Mouse (Mus musculus): ENCODE data around the gene Nnat.
"Not testable (repeated sequence)": the region's sequence is repeated elsewhere in the genome, so short reads cannot be mapped to it uniquely, and the experiment has no call there.

Nnat gene

DNA sequence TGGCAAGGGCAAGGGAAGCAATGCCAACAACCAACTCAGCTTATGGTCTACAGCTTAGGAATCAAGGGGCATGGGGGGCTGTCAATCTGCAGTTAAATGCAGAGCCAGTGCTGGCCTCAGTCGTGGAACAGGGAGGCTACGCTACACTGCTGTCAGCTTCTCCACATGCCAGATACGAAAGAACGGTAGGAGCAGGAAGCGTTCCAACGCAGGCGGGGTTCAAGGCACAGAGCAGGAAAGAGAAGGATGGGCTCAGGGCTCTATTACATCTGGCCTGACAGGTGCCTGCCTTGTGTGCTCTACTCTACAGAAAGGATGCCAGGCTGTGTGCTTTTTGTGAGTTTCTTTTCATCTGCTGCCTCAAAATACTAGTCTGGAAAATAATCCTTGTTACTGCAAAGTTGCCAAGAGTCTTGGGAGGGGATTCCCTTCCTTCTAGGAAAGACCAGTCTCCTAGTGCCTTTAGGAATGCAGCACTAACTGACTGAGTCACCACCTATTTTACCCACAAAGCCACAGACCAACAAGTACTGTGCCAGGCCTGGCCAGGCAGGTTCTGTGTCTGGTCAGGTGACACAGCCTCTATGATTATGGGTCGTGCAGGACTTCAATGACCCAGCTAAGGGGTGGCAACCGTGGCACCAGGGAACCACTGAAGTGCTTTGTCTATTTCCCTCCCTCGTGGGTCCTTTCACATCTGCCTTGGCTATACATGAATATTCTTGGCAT, 7.6 kb upstream of the Nnat start:
- no peak for DNase-seq

DNA sequence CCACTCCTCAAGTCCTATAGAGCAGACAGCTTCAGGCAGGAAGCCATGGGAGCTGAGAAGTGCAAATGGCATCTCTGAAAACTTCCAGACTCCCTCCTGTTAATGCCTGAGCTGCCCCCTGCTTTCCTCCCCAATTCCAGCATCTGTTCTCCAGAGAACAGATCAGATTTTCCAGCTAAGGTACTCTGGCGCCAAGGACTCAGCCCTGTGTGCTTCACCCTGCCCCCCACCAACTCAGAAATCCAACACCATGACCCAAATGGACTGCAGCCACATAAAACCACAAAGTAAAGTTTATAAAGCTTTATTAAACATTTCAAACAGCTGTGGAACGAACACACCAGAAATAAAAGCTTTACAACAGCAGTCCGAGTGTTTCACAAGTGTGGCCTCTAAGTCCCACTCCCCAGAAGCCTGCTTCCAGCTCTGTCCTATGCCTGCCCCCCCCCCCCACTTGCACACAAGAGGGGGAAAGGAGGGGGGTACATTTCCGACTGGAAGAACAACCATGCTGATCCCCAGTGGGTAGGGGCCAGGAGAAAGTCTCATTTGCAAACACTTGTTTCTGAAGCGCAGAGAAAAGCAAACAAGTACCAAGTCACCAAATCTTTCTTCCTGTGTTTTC, 3.7 kb upstream of the Nnat start:
- no peak for DNase-seq

DNA sequence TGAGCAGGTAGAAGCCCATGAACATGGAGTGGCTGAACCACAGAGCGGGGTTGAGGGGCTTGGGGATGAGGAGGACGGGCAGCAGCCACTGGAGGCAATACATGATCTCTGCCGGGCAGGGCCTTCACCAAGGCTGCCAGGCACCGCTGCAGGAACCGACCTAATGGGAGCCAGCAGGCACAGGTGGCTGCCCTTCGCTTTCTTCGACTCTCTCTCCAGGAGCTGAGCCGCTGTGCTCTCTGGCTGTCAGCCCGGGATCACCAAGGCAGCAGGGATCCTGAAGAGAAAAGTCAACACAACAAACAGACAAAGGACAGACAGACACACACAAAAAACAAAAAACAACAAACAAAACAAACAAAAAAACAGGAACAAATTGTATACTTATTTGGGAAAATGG, 1.8 kb upstream of the Nnat start:
- DNase-seq = peak; percentile 48

DNA sequence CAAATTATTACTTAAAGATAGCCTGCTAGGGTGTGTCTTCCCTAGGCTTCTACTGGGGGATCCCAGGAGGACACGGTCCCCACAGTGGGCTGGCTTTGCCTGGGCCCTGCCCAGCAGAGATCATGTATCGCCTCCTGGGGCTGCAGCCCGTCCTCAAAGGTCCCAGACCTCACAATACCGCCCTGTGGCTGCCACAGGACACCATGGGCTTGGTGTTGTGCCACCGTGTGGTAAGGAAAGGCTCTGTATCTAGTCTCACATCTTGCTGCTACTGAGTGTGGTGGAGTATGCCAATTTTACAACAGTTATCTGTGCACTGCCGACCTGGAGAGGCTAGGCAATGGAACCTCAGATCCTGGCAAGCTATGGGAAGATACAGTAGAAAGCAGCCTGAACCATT, 1.4 kb upstream of the Nnat start:
- no peak for DNase-seq

DNA sequence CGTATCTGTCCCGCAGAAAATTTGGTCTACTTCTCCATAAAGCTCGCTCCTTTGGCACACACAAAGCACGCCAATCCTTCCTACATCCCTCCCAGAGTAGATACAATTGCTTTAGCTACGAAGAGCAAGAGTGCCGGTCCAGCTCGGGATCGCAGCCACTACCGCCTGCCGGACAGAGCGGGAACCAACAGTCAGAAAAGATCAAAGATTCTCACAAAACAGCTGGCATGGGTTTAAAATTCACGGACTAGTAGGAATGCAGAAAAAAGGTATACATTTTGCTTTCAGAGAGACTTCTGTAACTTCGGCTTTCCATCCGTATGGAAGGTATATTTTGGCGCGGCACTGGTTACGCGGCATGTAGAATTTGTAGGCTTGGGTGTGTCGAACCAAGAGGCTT, 438 bp upstream of the Nnat start:
- no peak for DNase-seq

DNA sequence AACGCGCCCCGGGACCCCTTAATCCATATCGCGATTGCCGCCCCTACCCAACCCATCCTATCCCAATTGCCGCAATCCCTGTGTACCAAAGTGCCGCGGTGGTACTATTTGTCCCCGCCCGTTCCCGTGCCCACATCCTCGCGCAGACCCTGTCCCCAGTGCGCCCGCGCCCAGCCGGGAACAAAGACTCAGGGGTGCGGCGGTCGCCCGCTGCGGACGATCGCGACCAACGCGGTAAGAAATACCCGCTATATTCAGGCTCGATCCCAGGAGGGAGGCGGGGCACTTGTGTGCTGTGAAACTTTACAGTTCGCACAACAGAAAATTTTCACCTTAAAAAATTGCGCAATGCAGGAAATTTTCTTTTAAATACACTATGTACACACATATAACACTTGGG, 424 bp downstream of the Nnat start:
- no peak for DNase-seq

DNA sequence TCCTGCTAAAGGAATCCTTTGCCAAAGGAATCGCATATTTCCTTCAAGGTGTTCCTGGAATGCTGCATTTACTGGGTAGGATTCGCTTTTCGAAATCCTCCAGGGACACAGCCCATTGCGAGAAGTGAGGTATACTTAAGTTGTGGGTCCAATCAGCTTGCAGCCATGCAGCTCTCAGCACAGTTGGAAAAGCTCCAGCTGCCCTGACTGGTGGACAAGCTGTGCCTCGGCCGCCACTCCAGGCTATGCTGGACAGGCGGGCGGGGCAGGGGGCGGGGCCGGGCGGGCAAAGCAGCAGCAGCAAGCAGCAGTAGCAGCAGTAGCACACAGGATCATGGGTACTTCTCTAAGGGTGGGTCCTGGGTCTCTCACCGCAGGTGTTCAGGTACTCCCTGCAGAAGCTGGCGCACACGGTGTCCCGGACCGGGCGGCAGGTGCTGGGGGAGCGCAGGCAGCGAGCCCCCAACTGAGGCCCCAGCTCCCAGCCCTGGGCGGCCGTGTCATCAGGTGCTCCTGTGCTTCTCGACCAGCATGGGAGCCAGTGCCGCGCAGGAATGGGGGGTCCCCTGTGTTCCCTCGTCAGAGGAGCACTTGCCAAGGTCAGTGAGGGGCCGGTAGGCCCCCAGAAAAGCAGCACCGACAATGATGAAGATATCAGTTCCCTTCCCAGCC, 1.4 kb downstream of the Nnat start:
- peak; percentile 77 for DNase-seq

DNA sequence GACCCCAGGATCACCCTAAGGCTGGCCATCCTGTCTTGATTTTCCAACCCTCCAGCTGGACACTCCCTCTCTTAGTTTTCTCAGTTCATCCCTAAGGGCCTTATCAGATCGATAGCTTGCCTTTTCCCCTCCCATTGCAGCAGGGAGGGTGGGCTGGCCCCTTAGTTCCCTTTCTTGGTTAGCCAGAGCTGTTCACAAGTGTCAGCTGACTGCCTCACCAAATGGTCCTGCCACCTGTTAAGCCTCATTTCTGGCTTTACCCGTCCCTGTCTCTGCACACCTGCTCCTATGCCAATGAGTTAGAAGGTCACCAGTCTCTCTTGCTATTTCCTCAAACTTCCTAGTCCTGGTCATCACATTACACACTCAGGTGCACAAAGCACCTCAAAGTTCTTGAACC, 3.2 kb downstream of the Nnat start:
- no peak for DNase-seq

DNA sequence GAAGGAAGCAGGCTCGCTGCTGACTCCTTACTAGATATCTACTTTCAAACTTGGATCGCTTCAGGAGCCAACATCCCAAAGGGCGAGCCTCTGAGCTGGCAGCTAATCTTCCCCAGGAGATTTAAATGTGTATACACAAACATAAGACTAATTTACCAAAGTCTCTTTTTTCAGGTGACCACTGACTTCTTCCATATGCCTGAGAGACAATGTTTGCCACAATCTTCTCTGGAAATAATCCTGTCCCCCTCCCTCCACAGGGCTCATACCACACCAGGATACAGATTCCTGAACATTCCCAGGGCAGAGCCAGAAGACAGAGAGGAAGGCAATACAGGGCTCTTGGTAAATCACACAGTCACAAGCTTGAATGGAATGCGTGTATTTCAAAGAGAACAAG, 4.8 kb downstream of the Nnat start:
- no peak for DNase-seq

DNA sequence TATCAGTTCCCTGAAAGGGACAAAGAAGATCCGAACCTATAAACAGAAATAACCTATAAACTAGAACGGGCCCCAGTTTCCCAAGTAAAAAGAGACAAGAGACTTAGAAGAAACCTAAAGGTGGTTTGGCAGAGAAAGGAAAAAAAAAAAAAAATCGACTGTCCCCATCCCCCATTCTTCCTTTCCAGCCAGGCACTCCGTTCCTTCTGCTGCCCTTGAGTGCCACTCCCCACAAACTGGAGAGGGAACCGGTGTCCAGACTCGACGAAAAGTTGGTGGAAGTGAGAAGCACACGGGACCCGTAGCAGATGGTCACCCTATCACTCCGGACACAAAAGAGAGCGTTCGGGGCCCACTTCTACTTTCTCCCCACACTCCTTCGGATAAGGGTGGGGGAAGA, 5.6 kb downstream of the Nnat start:
- DNase-seq = no peak

DNA sequence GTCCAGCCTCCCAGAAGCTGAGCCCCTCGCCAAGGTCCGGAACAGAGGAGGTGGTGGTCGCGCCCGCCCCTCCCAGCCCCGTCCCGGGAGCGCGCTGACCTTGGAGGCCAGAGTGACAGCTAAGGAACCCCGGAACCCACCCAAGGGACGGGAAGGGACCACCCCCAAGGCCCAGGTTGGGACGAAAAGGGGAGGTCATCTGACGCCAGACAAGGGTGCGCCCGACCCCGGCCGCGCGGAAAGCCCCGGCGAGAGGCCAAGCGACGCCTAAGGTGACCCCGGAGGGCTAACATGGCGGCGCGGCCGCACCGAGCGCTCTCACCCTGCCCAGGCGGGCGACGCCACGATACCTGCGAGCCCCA, 6.0 kb downstream of the Nnat start:
- DNase-seq = no peak

DNA sequence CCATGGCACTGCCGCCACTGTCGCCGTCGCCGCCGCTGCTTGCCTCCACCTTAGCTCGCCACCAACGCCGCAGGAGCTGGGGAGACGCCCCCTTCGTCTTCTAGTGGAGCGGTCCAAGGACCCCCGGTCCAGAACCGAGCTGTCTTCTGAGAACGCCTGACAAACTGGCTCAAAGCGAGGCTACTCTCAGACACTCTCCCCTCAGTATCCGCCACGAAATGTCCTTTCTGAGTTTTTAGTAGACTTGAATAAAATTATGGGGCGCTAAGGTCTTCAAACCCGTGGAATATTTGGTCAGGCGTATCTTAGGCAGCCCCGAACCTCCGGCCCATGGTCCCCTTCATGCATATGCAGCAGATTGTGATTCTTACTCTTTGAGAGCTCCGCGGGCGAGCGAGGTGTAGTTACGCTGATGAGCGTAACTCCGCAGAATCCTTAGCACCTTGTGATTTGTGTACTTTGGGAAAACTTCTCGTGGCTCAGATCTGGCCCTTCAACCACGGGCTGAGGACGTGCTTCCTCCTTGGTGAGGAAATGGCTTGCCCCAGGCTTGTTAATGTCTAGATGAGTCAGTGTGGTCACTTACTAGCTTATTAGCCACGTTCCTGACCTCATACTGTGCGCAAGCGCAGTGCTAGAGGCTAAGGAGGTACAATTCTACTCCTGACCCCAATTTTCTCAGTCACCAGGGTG, 6.5 kb downstream of the Nnat start:
- DNase-seq = peak; percentile 87

DNA sequence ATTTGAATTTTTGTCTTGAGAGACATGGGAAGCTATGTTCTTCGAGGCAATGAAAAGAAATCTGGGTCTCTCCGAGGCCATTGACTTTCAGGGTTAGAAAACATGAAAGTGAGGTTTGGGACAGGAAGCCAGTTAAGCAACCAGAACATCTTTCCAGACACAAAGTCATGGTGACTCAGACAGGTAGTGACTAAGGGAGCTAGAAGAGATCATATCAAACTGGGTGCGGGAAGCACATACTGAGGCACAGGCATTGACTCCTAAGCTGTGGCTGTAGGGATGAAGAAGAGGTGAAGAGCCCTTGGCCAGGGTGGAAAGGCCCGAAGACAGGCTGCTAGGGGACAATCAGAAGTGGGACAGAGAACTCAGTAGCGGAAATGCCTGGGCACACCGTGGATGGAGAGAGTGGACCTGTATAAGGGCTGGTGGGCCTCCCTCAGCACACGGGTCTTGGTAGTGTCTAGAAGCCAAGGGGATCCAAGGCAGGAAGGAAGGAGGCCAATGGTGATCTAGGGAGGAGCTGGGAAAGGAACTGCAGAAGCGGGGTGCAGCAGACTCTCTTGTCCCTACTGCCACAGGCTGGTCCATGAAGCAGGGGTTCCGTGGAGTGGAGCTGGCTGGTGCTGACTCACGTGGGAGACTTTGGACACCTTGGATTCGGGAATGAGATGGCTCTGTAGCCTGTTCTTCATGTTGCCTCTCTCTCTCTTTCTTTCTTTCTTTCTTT, 7.5 kb downstream of the Nnat start:
- DNase-seq = no peak

DNA sequence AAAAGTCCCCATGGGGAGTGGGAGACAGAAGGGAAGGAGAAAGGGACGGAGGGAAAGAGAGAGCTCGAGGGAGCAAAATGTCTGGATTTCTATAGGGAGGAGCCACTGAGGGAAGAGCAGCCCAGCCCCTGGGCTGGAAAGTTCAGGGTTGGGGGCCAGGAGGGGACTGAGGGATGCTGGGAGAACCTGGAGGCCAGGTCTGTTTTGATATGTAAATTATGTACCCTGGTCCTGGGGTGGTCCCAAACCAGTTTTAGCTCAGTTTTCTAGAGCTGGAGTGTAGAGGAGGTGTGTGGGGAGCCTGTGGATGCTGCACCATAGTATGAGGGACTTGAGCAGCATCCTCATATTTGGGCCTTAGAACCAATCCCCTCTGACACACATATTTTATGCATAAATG, 9.0 kb downstream of the Nnat start:
- no peak for DNase-seq

DNA sequence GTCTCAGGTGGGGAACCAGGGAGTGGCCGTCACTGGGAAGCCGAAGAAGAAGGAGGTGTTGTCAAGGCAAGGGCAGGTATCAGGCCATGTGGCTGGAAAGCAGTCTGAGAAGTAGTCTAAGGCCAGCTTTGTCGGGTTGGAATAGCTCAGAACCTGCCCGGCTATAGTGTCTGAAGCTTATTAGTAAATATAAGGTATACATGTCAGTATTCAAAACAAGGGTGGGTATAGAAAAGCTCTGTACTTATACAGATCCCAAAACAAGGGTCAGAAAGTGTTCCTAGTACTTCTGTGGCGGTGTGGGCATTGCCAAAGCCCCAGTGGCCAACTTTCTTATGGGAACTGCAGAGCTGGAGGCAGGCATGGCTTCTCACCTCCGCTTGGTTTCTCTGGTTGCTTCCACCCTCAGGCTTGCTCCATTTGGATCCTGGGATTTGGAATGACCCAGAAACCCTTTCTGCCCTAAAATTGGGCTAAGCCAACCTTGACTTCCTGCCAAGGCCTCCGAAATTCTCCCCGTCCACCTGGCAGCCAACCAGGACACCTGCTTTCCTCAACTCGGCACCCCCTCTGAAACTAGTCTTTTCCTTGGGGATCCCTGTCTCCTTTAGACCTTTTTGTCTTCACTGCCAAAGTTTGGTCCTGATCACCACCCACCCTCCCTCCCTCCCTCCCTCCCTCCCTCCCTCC, 10.1 kb downstream of the Nnat start:
- DNase-seq = peak; percentile 49

DNA sequence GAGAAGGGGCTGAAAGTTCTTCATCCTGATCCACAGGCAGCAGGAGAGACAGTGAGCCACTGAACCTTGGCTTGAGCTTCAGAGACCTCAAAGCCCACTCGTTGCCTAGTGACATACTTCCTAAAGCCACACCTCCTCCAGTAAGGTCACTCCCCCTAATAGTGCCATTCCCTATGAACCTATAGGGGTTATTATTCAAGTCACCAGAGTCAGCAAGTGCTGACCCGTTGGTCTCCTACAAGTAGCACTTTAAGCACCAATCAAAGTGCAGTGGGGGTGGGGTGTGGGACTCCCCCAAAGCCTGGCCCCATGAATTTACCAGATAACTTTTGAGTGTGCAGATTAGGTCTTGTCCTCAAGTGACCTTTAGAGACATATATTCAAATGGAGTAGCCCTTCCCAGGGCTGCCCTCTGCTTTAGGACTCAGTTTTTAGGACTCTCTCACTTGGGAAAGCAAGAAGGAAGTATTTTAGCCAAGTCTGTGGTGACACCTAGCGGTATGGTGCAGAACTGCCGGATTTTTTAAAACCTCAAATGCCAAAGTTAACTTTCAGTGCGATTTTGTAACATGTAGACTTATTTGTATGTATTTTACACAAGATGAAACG, 11.4 kb downstream of the Nnat start, which contains the start of gene Blcap:
TSS of gene Blcap (minus strand) at position 51 of the 609 bp plus-strand sequence.
- no peak for DNase-seq

DNA sequence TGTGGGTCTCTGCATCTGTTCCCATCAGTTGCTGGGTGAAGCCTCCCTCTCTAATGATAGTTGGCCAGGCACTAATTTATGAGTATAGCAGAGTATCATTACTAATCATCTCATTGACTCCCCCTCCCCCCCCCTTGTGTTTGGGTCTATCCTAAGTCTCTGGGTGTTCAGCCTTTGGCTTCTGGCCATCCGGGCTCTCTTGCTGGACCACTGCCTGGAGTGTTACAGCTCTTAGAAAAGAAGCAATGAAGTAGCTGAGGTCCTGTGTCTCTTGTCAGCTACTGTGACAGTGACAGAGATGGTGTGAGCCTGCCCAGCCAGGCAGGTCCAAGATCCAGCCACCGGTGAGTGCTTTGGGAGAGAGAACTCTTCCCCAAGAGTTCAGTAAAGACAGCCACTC, 12.9 kb downstream of the Nnat start:
- no peak for DNase-seq

DNA sequence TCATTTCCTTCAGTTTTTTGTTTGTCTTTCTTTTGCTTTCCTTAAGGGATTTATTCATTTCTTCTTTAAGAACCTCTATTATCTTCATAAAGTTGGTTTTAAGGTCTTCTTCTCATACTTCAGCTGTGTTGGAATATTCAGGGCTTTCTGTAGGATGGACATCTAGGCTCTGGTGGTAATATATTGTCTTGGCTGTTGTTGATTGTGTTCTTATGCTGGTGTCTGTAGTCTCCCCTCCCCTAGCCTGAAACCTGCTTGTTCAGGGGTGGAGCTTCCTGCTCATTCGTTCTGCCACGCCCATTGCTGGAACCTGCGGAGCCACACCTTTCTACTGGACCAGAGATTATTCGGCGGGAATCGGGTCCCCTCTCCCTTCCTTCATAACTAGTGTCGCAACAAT, 25.5 kb downstream of the Nnat start:
- DNase-seq = not testable (repeated sequence)

DNA sequence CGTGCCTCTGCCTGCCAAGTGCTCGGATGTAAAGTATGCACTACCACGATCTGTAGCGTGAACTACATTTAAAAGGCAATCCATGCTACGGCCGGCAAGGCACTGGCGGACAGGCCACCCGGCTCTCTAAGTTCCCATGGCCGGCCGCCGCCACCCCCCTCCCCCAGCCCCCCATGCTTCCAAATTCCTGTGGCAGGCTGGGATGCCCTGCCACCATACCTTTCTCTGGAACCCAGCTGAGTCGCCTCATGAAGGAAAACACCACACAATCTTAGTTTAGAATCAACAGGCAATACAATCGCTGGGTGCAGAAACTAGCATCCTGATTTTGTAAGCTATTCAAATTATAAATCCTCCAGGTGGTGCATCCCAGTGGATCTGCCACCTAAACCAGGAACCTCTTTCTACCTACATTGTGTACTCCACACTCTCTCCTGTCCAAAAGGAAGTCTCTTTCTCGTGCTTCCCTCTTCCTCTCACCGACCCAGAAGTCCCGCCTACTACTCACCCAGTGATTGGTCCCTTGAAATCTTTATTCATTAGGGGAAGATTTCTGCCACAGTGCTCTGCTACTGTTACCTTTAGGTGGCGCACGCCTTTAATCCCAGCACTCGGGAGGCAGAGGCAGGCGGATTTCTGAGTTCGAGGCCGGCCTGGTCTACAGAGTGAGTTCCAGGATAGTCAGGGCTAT, 37.1 kb downstream of the Nnat start:
- no peak for DNase-seq

DNA sequence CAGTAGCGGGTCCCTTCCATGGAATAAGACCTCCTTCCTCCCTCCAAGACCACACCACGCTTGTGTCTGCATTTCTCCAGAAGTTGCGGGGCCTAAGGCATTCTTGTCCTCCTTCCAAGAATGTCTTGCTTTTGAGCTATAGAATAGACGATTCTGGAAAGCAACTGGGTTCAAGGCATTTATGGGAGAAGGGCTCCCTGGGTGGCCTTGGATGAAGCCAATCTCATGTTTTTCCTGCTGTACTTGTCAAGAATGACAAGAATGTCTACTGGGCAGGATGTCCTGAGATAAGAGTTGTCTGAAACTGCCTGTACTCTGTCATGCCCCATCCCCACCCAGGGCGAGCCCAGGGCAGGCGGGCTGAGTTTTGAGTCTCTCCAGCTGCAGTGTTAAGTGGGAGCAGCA, 41.6 kb downstream of the Nnat start:
- DNase-seq = no peak

DNA sequence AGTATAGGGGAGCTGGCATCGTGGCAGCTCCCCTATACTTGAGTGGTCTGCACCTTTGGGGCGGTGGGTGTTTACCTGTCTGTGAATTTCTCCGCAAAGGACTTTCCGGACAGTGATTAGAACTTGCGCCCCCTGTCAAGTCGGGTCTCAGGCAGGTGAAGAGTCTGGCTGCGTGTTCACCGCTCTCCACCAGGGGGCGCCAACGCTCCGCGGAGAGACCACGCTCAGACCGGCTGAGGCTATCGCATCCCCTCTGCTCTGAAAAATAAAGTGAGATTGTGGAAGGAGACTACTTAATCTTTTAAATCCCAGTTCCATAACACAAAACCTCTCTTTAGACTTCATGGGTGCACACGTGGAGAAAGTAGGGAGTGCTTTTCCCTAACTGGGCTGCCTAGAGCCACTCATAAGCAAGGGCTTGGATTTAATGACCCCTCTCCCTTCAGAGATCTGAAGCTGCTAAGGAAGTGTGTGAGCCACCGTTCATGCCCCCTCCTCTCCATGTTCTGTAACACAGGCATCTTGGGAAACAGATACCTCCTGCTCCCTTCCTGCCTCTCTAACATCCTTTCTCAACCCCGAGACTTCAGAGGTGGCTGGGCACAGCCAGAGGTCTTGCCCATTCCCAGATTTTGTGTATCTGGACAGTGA, 45.3 kb downstream of the Nnat start:
- DNase-seq = peak; percentile 57

Data from cerebellum, adult 11 months (tissue).